In genomic region chr10:59963609-59964008, GRCm38 (mm10) we compare ENCODE assay signal across 12 mouse cellular contexts. TPM values are rescaled to one million over a fixed set of nuclear protein-coding genes. Genes with fewer than 3 reads are reported as not detected.
DNase-seq lines count a peak whose midpoint lies in the region; ATAC-seq lines count a peak whose summit lies in the region.
"Had no signal": no experiment of that assay in that cellular context is flagged by ENCODE, and none has a peak within 500 bp of the region (broad histone marks: within the 10 kb centered on the region; RNA-seq: fewer than 3 reads in every experiment).

No protein-coding gene starts in this region.

- ATAC-seq in heart, embryonic 15.5 days (replicated peaks; ENCODE audit: insufficient number of reproducible peaks, insufficient read depth, low FRiP score, low read depth) = no peak
- no peak for ATAC-seq in midbrain, embryonic 12.5 days (ENCODE audit: low FRiP score, low read depth)
- ATAC-seq in midbrain, embryonic 15.5 days (replicated peaks) = no peak
- ATAC-seq in forebrain, embryonic 14.5 days = no peak
- ATAC-seq in stomach, embryonic 16.5 days (ENCODE audit: insufficient read depth, low FRiP score) = no peak
- ATAC-seq: liver, embryonic 12.5 days had no signal

- intact Hi-C loops in heart, postnatal 36 days (cut with DNase I) = no loop called here
- intact Hi-C loops in gastrocnemius, postnatal 36 days (cut with DNase I) = no loop called here

- no peak overlapping the region for H3K4me2 ChIP-seq in heart, embryonic 15.5 days
- no peak overlapping the region for H3K4me2 ChIP-seq in midbrain, embryonic 12.5 days (replicated peaks)
- H3K4me2 ChIP-seq in midbrain, embryonic 15.5 days = no peak overlapping the region
- H3K4me2 ChIP-seq in forebrain, embryonic 14.5 days (ENCODE audit: low read length) = no peak overlapping the region
- H3K4me2 ChIP-seq in stomach, embryonic 16.5 days (ENCODE audit: low read depth, low read length) = no peak overlapping the region

- H3K4me3 ChIP-seq in heart, embryonic 15.5 days = no peak overlapping the region
- no peak overlapping the region for H3K4me3 ChIP-seq in midbrain, embryonic 12.5 days
- H3K4me3 ChIP-seq in midbrain, embryonic 15.5 days = no peak overlapping the region
- H3K4me3 ChIP-seq in forebrain, embryonic 14.5 days (ENCODE audit: low read depth, low read length) = no peak overlapping the region
- H3K4me3 ChIP-seq in stomach, embryonic 16.5 days (replicated peaks; ENCODE audit: low read length) = no peak overlapping the region
- H3K4me3 ChIP-seq: liver, embryonic 12.5 days had no signal

- peak overlapping the region; percentile 87; the same call in 1 of the 2 replicates for H3K27ac ChIP-seq in heart, embryonic 15.5 days
- H3K27ac ChIP-seq in midbrain, embryonic 12.5 days (replicated peaks) = peak overlapping the region; percentile 50
- no peak overlapping the region for H3K27ac ChIP-seq in midbrain, embryonic 15.5 days
- H3K27ac ChIP-seq in forebrain, embryonic 14.5 days (ENCODE audit: low read depth, low read length) = peak overlapping the region; percentile 61; the same call in 1 of the 2 replicates
- H3K27ac ChIP-seq in stomach, embryonic 16.5 days (ENCODE audit: low read length) = peak overlapping the region; percentile 83
- H3K27ac ChIP-seq: liver, embryonic 12.5 days had no signal

- DNase-seq in heart, postnatal 36 days = no peak
- no peak for DNase-seq in forebrain, embryonic 14.5 days (ENCODE audit: low spot score)
- DNase-seq in gastrocnemius, postnatal 36 days = no peak
- no peak for DNase-seq in yolk sac, embryonic 10.5 days (ENCODE audit: low spot score)
- DNase-seq: adrenal gland, postnatal 36 days; cerebellum, postnatal 10 days; kidney, postnatal 4 days had no signal

- H3K4me1 ChIP-seq in heart, embryonic 15.5 days (replicated peaks) = peaks cover 35% of the 10 kb centered on the region
- peaks cover 30% of the 10 kb centered on the region for H3K4me1 ChIP-seq in midbrain, embryonic 12.5 days
- H3K4me1 ChIP-seq in midbrain, embryonic 15.5 days = peaks cover 24% of the 10 kb centered on the region
- H3K4me1 ChIP-seq in forebrain, embryonic 14.5 days (ENCODE audit: control insufficient read depth, insufficient read depth, low read length) = peaks cover 20% of the 10 kb centered on the region
- peaks cover 24% of the 10 kb centered on the region for H3K4me1 ChIP-seq in stomach, embryonic 16.5 days (ENCODE audit: control insufficient read depth, insufficient read depth, low read length)

- peaks cover 4% of the 10 kb centered on the region; the same call in 1 of the 2 replicates for H3K27me3 ChIP-seq in heart, embryonic 15.5 days
- H3K27me3 ChIP-seq in midbrain, embryonic 12.5 days = no peaks in the 10 kb centered on the region
- H3K27me3 ChIP-seq in midbrain, embryonic 15.5 days (replicated peaks) = no peaks in the 10 kb centered on the region
- H3K27me3 ChIP-seq in forebrain, embryonic 14.5 days (replicated peaks; ENCODE audit: control insufficient read depth, insufficient read depth, low read length) = no peaks in the 10 kb centered on the region
- H3K27me3 ChIP-seq in stomach, embryonic 16.5 days (ENCODE audit: control insufficient read depth, insufficient read depth, low read length) = no peaks in the 10 kb centered on the region

- H3K36me3 ChIP-seq in heart, embryonic 15.5 days = no peaks in the 10 kb centered on the region
- H3K36me3 ChIP-seq in midbrain, embryonic 12.5 days = no peaks in the 10 kb centered on the region
- H3K36me3 ChIP-seq in midbrain, embryonic 15.5 days (replicated peaks) = no peaks in the 10 kb centered on the region
- no peaks in the 10 kb centered on the region for H3K36me3 ChIP-seq in forebrain, embryonic 14.5 days (ENCODE audit: control insufficient read depth, insufficient read depth, low read length)
- H3K36me3 ChIP-seq in stomach, embryonic 16.5 days (ENCODE audit: control insufficient read depth, insufficient read depth, low read length) = no peaks in the 10 kb centered on the region
- H3K36me3 ChIP-seq: liver, embryonic 12.5 days had no signal

- H3K9me3 ChIP-seq in heart, embryonic 15.5 days (replicated peaks) = no peaks in the 10 kb centered on the region
- no peaks in the 10 kb centered on the region for H3K9me3 ChIP-seq in midbrain, embryonic 12.5 days
- no peaks in the 10 kb centered on the region for H3K9me3 ChIP-seq in midbrain, embryonic 15.5 days
- no peaks in the 10 kb centered on the region for H3K9me3 ChIP-seq in forebrain, embryonic 14.5 days (replicated peaks; ENCODE audit: control insufficient read depth, low read length)
- H3K9me3 ChIP-seq in stomach, embryonic 16.5 days (replicated peaks; ENCODE audit: control insufficient read depth, low read length) = no peaks in the 10 kb centered on the region

- WGBS in heart, embryonic 15.5 days = 86% methylated on average over 2 of the region's 2 CpGs
- WGBS in midbrain, embryonic 12.5 days = 38% methylated on average over 2 of the region's 2 CpGs
- WGBS in midbrain, embryonic 15.5 days = 60% methylated on average over 2 of the region's 2 CpGs
- WGBS in forebrain, embryonic 14.5 days = 52% methylated on average over 2 of the region's 2 CpGs
- 60% methylated on average over 2 of the region's 2 CpGs for WGBS in stomach, embryonic 16.5 days

- no peak overlapping the region for H3K9ac ChIP-seq in heart, embryonic 15.5 days
- no peak overlapping the region for H3K9ac ChIP-seq in midbrain, embryonic 12.5 days (replicated peaks)
- no peak overlapping the region for H3K9ac ChIP-seq in midbrain, embryonic 15.5 days
- no peak overlapping the region for H3K9ac ChIP-seq in forebrain, embryonic 14.5 days (ENCODE audit: low read length)
- H3K9ac ChIP-seq in stomach, embryonic 16.5 days (ENCODE audit: low read length) = no peak overlapping the region
- H3K9ac ChIP-seq: liver, embryonic 12.5 days had no signal

RNA-seq across cellular contexts. Expression of gene Ddit4, which starts 12.0 kb away (rescaled TPM):
- 22.7 and 33.4 TPM in 2 replicates for polyA plus RNA-seq in heart, embryonic 15.5 days (2015; fragmentation: Nextera tagmentation; extraction: Ambion mirVana)
- 10 to 100 TPM; 37.1 to 64.2 TPM for total RNA-seq in heart, postnatal 36 days (2021)
- 47.6 and 51.6 TPM in 2 replicates for polyA plus RNA-seq in midbrain, embryonic 12.5 days (2016; fragmentation: Nextera tagmentation; extraction: Ambion mirVana)
- 52.6 and 59.4 TPM in 2 replicates for polyA plus RNA-seq in midbrain, embryonic 15.5 days (2015; fragmentation: Nextera tagmentation; extraction: Ambion mirVana)
- 10.2 and 11.1 TPM in 2 replicates for polyA plus RNA-seq in forebrain, embryonic 14.5 days (2014; fragmentation: Nextera tagmentation; extraction: Ambion mirVana)
- 30.4 and 34.8 TPM in 2 replicates for polyA plus RNA-seq in stomach, embryonic 16.5 days (2015; fragmentation: Nextera tagmentation; extraction: Ambion mirVana)
- total RNA-seq in gastrocnemius, postnatal 36 days (2021) = 10 to 100 TPM; 18.2 to 39.3 TPM

RNA-seq across cellular contexts. Expression of gene Ascc1, which starts 39.0 kb away (rescaled TPM):
- polyA plus RNA-seq in heart, embryonic 15.5 days (2015; fragmentation: Nextera tagmentation; extraction: Ambion mirVana) = 36.1 and 40.6 TPM in 2 replicates
- 10 to 100 TPM; 23.0 to 24.0 TPM for total RNA-seq in heart, postnatal 36 days (2021)
- 37.4 and 39.6 TPM in 2 replicates for polyA plus RNA-seq in midbrain, embryonic 12.5 days (2016; fragmentation: Nextera tagmentation; extraction: Ambion mirVana)
- polyA plus RNA-seq in midbrain, embryonic 15.5 days (2015; fragmentation: Nextera tagmentation; extraction: Ambion mirVana) = 47.4 and 48.7 TPM in 2 replicates
- polyA plus RNA-seq in forebrain, embryonic 14.5 days (2014; fragmentation: Nextera tagmentation; extraction: Ambion mirVana) = 45.4 and 50.2 TPM in 2 replicates
- 45.2 and 46.2 TPM in 2 replicates for polyA plus RNA-seq in stomach, embryonic 16.5 days (2015; fragmentation: Nextera tagmentation; extraction: Ambion mirVana)
- total RNA-seq in gastrocnemius, postnatal 36 days (2021) = 10 to 100 TPM; 12.8 to 13.1 TPM

RNA-seq across cellular contexts. Expression of gene Anapc16, which starts 39.3 kb away (rescaled TPM):
- polyA plus RNA-seq in heart, embryonic 15.5 days (2015; fragmentation: Nextera tagmentation; extraction: Ambion mirVana) = 85.4 and 92.2 TPM in 2 replicates
- total RNA-seq in heart, postnatal 36 days (2021) = 10 to 100 TPM; 68.1 to 73.7 TPM
- polyA plus RNA-seq in midbrain, embryonic 12.5 days (2016; fragmentation: Nextera tagmentation; extraction: Ambion mirVana) = 110 and 115 TPM in 2 replicates
- 106 and 109 TPM in 2 replicates for polyA plus RNA-seq in midbrain, embryonic 15.5 days (2015; fragmentation: Nextera tagmentation; extraction: Ambion mirVana)
- 96.5 and 99.7 TPM in 2 replicates for polyA plus RNA-seq in forebrain, embryonic 14.5 days (2014; fragmentation: Nextera tagmentation; extraction: Ambion mirVana)
- polyA plus RNA-seq in stomach, embryonic 16.5 days (2015; fragmentation: Nextera tagmentation; extraction: Ambion mirVana) = 75.6 and 90.7 TPM in 2 replicates
- 10 to 100 TPM; 45.0 to 46.0 TPM for total RNA-seq in gastrocnemius, postnatal 36 days (2021)
